Mouse (Mus musculus) forebrain, embryonic 14.5 days (tissue): ENCODE measurements around the gene Dph2. TPM values are rescaled to one million over a fixed set of nuclear protein-coding genes. Genes with fewer than 3 reads are reported as not detected.

Experiments used
- ATAC-seq: fragments of 200-750 bp; cut with Nextera tagmentation; 2 replicates; pipeline ENCODE4 v1.8.0; 2017; ENCODE audit warnings: mild to moderate bottlenecking, moderate library complexity
- DNase-seq: peaks from one replicate; pipeline ENCODE4 v3.0.0-alpha.2; 2015; ENCODE audit warnings: low spot score
- H3K27ac ChIP-seq: fragments of 300-500 bp; sonication (generic); 2 replicates; pipeline ENCODE4 v1.5.1; 2014; ENCODE audit warnings: low read depth, mild to moderate bottlenecking, control low read depth, low read length, moderate library complexity
- H3K27me3 ChIP-seq: fragments of 300-500 bp; sonication (generic); replicated peaks from 2 replicates; pipeline ENCODE4 v1.6.1; 2014; ENCODE audit warnings: low read length, control low read depth, mixed read lengths; ENCODE audit not compliant: control insufficient read depth, insufficient read depth
- H3K36me3 ChIP-seq: fragments of 300-500 bp; sonication (generic); 2 replicates; pipeline ENCODE4 v1.6.1; 2014; ENCODE audit warnings: low read length, control low read depth; ENCODE audit not compliant: control insufficient read depth, insufficient read depth
- H3K4me1 ChIP-seq: fragments of 300-500 bp; sonication (generic); 2 replicates; pipeline ENCODE4 v1.6.1; 2014; ENCODE audit warnings: antibody characterized with exemption, low read length, control low read depth; ENCODE audit not compliant: control insufficient read depth, insufficient read depth
- H3K4me2 ChIP-seq: fragments of 300-500 bp; sonication (generic); 2 replicates; pipeline ENCODE4 v1.6.1; 2014; ENCODE audit warnings: mild to moderate bottlenecking, control low read depth, low read length
- H3K4me3 ChIP-seq: fragments of 300-500 bp; sonication (generic); 2 replicates; pipeline ENCODE4 v1.5.1; 2014; ENCODE audit warnings: low read depth, low read length, control low read depth
- H3K9ac ChIP-seq: fragments of 300-500 bp; sonication (generic); 2 replicates; pipeline ENCODE4 v1.6.1; 2014; ENCODE audit warnings: mild to moderate bottlenecking, low read length, control low read depth, moderate library complexity
- H3K9me3 ChIP-seq: fragments of 300-500 bp; sonication (generic); replicated peaks from 2 replicates; pipeline ENCODE4 v1.6.1; 2016; ENCODE audit warnings: low read length, control low read depth, mixed read lengths; ENCODE audit not compliant: control insufficient read depth
- WGBS: fragments of 180-500 bp; shearing (Covaris S2); extraction: QIAGEN DNeasy Blood & Tissue Kit; methylation state at CpG from one replicate; pipeline ENCODE4 v1.1.7; 2014; 5-methylcytosine and 5-hydroxymethylcytosine counted together
- polyA plus RNA-seq: library from polyadenylated mRNA; unstranded; fragments of >200 nt; fragmentation: Nextera tagmentation; extraction: Ambion mirVana; gene quantifications from 2 replicates; pipeline ENCODE4 v1.2.1, GENCODE M21; 2014

Gene Dph2
- polyA plus RNA-seq, 1 experiment from 2014 or later = 26.8 TPM

DNA sequence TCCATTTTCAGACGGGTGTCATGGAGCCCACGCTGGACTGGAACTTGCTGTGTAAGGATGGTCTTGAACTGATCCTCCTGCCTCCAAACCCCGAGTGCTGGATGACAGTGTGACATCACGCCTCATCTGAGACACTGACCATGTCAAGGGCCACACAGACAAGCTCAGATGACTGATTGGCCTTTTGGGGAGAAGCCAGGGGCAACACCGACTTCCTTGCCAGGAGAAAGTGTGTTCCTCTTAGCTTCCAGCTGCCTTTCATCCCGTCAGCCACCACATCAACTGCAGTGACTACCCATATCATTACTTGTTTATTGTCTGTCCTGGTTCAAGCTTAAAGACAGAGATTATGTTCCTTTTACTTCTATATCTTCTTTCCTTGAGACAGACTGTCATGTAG lies 33.1 kb upstream of the Dph2 start:
- peaks cover 10% of the 10 kb centered on the region for H3K4me1 ChIP-seq
- no peaks in the 10 kb centered on the region for H3K9me3 ChIP-seq
- peaks cover 42% of the 10 kb centered on the region for H3K27me3 ChIP-seq
- ATAC-seq (no peak), DNase-seq (no peak)
- no peak overlapping the region for H3K4me2 ChIP-seq
- H3K36me3 ChIP-seq = no peaks in the 10 kb centered on the region
- H3K4me3 ChIP-seq = no peak overlapping the region
- WGBS = 75% methylated on average over 4 of the region's 6 CpGs
- no peak overlapping the region for H3K9ac ChIP-seq
- H3K27ac ChIP-seq = no peak overlapping the region

DNA sequence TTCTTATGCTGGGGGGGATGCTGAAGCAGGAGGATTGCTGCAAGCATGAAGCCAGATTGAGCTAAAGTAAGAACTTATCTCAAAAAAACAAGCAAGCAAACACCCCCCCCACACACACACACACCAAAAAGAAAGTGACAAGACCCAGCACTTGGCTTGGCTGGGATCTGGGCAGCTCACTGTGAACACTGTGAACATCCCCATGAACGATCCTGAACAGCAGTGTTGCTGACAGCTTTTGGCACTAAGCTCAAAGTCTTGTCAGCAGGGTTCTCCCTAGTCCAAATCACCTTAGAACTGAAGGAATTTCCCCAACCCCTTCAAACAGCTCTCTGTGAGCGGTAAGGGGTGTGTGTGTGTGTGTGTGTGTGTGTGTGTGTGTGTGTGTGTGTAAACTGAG lies 31.6 kb upstream of the Dph2 start:
- H3K9me3 ChIP-seq = no peaks in the 10 kb centered on the region
- H3K4me1 ChIP-seq = no peaks in the 10 kb centered on the region; the same call in 1 of the 2 replicates
- no peak overlapping the region for H3K4me3 ChIP-seq
- H3K9ac ChIP-seq = no peak overlapping the region
- peaks cover 30% of the 10 kb centered on the region for H3K27me3 ChIP-seq
- DNase-seq = no peak
- H3K36me3 ChIP-seq = no peaks in the 10 kb centered on the region
- no peak overlapping the region for H3K4me2 ChIP-seq
- WGBS = 42% methylated on average over 2 of the region's 2 CpGs
- no peak overlapping the region for H3K27ac ChIP-seq
- no peak for ATAC-seq

DNA sequence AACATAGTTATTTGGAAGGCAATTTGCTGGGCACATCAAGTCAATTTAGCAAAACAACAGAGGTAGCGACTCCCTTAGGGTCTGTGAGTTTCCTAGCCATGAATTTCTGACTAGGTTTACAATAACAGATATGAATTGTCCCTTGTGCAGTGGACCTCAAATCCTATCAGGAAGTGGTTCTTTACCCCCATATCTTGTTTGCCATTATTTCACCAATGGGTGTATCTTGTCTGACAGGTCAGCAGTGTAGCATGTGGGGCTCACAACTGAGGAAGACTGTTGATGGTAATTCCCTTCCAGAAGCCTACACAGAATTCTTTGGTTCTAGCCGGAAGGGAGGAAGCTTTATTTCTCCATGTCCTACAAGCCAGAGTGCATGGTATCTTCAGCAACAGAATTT lies 29.5 kb upstream of the Dph2 start:
- 91% methylated on average over 2 of the region's 2 CpGs for WGBS
- H3K4me2 ChIP-seq = no peak overlapping the region

DNA sequence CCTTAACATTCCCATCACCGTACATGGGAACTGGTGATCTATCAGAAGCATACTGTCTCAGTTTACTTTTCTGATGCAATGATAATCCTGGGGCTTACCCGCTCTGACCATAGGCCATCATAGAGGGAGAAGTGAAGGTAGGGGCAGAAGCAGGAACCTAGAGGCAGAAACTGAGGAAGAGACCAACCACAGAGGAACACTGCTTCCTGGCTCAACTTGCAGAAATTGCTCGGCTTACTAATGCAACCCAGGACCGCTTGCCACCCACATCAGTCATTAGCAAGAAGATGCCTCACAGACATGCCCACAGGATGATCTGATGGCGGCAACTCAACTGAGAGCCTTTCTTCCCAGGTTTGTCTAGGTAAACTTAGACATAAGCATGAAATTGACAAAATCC lies 26.9 kb upstream of the Dph2 start:
- Histone ChIP-seq H3K27ac (no peak overlapping the region), H3K36me3 (no peaks in the 10 kb centered on the region), H3K9me3 (no peaks in the 10 kb centered on the region), H3K9ac (no peak overlapping the region), H3K4me3 (no peak overlapping the region), H3K4me1 (peaks cover 7% of the 10 kb centered on the region), H3K27me3 (no peaks in the 10 kb centered on the region), H3K4me2 (no peak overlapping the region)
- DNase-seq = no peak
- WGBS = 92% methylated on average over 5 of the region's 5 CpGs
- ATAC-seq = no peak

More for the DNA sequence above, 29.5 kb upstream of the Dph2 start:
- no peaks in the 10 kb centered on the region for H3K9me3 ChIP-seq
- DNase-seq (no peak), ATAC-seq (no peak)
- no peak overlapping the region for H3K9ac ChIP-seq
- H3K4me3 ChIP-seq = no peak overlapping the region
- peaks cover 10% of the 10 kb centered on the region for H3K27me3 ChIP-seq
- no peaks in the 10 kb centered on the region for H3K4me1 ChIP-seq
- no peaks in the 10 kb centered on the region for H3K36me3 ChIP-seq
- no peak overlapping the region for H3K27ac ChIP-seq

DNA sequence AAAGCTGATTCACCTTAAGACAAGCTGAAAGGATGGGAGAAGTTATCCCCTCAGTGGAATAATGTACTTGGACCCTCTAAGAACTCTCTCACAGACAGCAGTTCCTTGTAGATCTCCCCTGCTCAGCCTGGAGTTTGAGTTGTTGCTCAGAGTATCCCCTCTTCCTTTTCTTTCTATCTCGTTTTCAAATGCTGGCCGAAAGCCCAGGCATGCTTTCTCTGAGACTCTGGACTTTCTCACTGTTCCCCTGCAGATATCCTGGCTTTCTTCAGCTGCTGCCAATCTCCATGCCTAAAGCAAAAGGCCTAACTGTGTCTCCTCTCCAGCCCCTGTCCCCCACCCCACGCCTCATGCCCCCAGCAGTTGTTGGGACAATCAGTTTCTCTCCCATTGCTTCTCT lies 26.4 kb upstream of the Dph2 start:
- Histone ChIP-seq H3K36me3 (no peaks in the 10 kb centered on the region), H3K4me1 (peaks cover 12% of the 10 kb centered on the region), H3K27ac (no peak overlapping the region), H3K9ac (no peak overlapping the region), H3K9me3 (no peaks in the 10 kb centered on the region), H3K4me2 (no peak overlapping the region), H3K4me3 (no peak overlapping the region), H3K27me3 (no peaks in the 10 kb centered on the region)
- ATAC-seq (no peak), DNase-seq (no peak)
- 60% methylated on average over 3 of the region's 3 CpGs for WGBS

DNA sequence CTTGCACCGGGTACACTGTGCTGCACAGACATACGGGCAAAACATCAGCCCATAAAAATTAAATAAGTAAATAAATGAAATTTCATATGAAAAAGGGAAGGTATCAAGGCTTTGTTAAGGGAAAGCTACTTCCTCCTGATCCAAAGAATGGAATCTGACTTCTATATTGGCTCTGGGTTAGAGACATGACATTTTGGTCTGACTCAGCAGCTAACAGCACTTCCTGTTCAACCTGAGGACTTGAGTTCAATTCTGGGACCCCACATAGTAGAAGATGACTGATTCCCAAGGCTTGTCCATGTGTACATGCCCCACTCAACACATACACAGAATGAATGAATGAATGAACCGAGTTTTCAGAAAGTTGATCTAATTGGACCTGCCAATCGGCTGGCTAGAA lies 26.0 kb upstream of the Dph2 start:
- Histone ChIP-seq H3K27ac (no peak overlapping the region), H3K4me1 (peaks cover 16% of the 10 kb centered on the region), H3K4me2 (no peak overlapping the region), H3K9ac (no peak overlapping the region), H3K27me3 (no peaks in the 10 kb centered on the region), H3K9me3 (no peaks in the 10 kb centered on the region), H3K36me3 (no peaks in the 10 kb centered on the region), H3K4me3 (no peak overlapping the region)
- ATAC-seq (no peak), DNase-seq (no peak)
- 95% methylated on average over 4 of the region's 4 CpGs for WGBS

DNA sequence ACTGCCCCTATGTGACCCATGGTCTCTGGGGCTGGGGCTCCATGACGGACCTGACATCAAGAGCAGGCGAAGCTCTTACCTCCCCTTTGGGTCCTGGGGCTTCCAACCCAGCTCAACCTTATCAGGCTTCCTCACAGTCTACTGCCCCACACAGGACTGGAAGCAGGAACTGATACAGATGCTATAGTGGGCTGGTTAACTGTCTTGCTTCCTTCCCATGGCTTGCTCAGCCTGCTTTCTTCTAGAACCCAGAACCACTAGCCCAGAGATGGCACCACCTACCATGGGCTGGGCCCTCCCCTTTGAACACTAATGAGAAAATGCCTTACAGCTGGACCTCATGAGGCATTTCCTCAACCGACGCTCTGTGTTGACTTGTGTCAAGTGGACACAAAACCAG lies 25.6 kb upstream of the Dph2 start:
- Histone ChIP-seq H3K9ac (no peak overlapping the region), H3K36me3 (no peaks in the 10 kb centered on the region; the same call in 1 of the 2 replicates), H3K4me2 (no peak overlapping the region), H3K4me3 (no peak overlapping the region), H3K27ac (no peak overlapping the region), H3K9me3 (no peaks in the 10 kb centered on the region), H3K4me1 (peaks cover 17% of the 10 kb centered on the region), H3K27me3 (no peaks in the 10 kb centered on the region)
- WGBS = 92% methylated on average over 4 of the region's 4 CpGs
- ATAC-seq (no peak), DNase-seq (no peak)

DNA sequence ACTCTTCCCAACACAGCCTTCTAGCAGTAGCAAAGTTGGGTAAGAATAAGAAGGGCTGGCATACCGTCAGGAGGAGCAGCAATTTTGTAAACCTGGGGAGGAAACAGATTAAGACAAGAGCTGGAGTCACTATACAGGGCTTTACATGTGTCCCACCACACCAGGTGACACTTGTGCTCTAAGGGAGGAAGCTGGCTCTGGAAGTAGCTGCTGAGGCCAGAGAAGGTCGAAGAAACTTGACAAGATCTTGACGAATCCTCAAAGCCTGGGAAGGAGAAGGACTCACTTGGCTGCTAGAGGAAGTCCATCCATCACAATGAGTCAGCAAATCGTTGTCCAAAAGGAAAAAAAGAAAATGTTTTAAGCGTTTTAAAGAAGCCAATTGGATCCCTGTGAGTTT lies 24.6 kb upstream of the Dph2 start:
- no peak for DNase-seq
- Histone ChIP-seq H3K27ac (no peak overlapping the region), H3K9ac (no peak overlapping the region), H3K4me3 (no peak overlapping the region; the same call in 1 of the 2 replicates), H3K36me3 (peaks cover 9% of the 10 kb centered on the region), H3K27me3 (no peaks in the 10 kb centered on the region), H3K4me1 (peaks cover 17% of the 10 kb centered on the region), H3K4me2 (peak overlapping the region; percentile 99; the same call in 1 of the 2 replicates), H3K9me3 (no peaks in the 10 kb centered on the region)
- no peak for ATAC-seq
- WGBS = 94% methylated on average over 5 of the region's 5 CpGs

DNA sequence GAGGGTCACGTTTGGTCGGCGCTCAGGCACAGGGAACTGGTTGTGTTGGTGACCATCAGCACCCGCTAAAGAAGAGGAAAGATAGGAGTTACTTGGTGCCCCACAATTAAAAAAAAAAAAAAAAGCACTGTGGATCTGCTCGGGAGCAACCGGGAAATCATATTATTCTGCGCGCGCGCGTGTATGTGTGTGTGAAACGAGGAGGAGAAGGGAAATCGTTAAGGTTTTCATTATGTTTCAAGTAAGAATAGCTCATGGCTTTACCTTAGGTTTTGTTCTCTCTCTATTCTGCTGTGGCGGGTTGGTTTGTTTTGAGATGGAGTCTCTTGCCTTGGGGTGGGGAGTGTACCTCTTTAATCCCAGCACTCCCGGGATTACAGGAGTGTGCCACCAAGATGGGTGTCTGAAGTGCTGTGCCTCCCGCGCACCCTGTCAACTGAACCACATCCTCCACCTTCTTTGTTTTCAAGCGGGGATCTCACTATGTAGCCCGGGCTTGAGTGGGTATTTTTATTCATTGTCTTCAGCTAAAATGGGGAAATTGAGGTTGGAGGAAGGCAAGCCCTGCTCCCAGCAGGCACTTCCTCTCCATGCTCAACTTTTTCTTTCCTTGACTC lies 23.8 kb upstream of the Dph2 start:
- 4% methylated on average over 19 of the region's 19 CpGs for WGBS
- no peaks in the 10 kb centered on the region for H3K27me3 ChIP-seq
- peak overlapping the region; percentile 77 for H3K4me3 ChIP-seq
- ATAC-seq (0 out of 2 replicates have a peak, but pooled peaks have one; percentile 1), DNase-seq (peak; percentile 17)
- no peaks in the 10 kb centered on the region for H3K9me3 ChIP-seq
- no peak overlapping the region for H3K27ac ChIP-seq
- peak overlapping the region; percentile 86 for H3K9ac ChIP-seq
- peak overlapping the region; percentile 99 for H3K4me2 ChIP-seq
- H3K36me3 ChIP-seq = peaks cover 17% of the 10 kb centered on the region
- peaks cover 17% of the 10 kb centered on the region for H3K4me1 ChIP-seq
